Mouse (Mus musculus): ENCODE measurements at regions not wholly inside any gene's neighbourhood (a gene's known extent, or its start where the extent isn't known, plus 50 kb on each side); places are given as distances from the start of the nearest gene placed in this dataset.
A peak's percentile ranks its signal among the peaks of the same experiment; 100 is the strongest.
"Not testable (repeated sequence)": the region's sequence is repeated elsewhere in the genome, so short reads cannot be mapped to it uniquely, and the experiment has no call there.

DNA sequence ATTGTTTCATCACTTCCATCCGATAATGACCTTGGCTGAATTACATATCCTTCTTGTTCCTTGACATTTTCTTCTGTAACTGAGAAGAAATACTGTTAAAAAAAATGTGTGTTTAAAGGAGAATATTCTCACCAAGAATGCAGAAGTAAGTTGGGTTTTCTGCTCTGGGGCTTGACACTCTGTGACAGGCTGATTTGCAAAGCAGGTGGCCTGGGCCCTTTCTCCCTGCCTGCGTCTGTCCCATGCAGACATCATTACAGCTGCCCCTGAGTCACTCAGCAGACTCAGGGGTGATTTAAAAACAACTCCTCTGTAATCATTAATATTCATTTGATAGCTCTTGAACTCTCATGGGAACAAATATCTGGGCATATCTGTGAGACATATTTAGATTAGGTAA is 229.4 kb upstream of the Synpr start:
- no peak for DNase-seq

DNA sequence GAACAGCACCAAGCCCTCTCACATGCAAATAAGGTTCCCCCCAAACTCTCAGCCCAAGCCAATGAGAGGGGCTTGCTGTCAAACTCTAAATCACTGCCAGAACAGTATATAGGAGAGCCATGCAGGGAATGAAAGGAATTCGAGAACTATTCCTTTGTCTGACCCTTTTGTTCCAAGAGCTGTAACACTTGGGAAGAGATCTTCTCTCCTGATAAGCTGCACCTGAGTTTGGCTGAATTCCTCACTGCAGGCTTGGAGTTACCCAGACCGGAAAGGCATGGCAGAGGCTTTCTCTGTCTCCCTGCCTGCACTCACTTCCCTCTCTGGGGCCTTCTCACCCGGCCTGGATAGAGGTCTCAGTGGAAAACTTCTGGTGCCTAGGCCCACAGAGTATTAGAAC is 219.7 kb upstream of the Cadps start:
- not testable (repeated sequence) for DNase-seq

DNA sequence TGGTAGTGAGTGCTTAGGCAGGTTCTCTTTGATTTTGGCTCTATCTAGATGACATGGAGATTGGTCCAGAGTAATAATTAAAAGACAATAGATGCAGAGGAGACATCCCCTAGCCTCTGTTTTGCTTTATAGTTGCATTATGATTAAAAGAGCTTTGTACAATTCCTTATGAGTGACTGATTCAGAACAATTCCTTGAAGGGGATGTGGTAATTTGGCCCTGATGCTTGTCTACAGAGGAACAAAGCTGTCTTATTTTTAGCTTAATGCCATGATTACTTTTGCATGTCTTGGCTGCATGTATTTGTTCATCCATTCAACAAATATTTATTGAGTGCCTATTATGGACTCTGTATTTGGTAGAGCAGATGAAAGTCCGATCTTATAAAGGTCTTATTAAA is 218.9 kb upstream of the Cadps start:
- DNase-seq = no peak

DNA sequence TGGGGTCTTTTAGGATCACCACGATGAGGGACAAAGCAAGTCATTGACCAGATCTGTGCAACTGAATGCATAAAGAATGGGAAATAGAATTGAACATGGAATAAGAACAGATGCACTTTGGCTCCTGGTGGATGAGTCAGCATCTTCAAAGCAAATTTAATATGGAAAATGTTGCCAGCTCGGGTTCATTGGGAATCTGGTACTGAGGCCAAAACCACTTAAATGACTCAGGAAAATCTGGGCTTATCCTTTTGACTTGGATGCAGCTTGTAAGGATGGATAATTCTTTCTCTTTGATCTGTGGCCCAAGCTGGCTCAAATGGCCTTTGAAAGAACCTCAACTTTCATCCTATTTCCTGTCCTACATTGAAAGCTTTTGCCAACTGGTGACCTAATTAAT is 217.3 kb upstream of the Cadps start:
- DNase-seq = peak; percentile 4

DNA sequence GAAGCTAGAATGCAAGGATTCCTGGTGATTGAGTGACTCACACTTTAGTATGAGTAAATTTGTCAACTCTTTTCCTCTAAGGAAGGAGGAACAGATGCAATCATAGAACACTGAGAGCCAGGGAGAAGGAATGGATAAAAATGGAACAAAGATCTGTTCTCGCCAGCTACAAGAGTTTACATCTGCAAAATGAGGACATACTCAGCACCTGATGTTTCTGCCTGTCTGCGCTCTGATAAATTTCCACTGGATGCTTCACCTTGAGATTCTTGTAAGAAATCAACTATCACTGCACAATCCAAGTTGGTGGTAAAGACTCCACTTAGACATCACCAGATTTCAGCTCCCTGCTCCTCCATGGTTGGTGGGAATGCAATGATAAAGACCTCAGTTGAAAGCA is 214.5 kb upstream of the Cadps start:
- DNase-seq = no peak

DNA sequence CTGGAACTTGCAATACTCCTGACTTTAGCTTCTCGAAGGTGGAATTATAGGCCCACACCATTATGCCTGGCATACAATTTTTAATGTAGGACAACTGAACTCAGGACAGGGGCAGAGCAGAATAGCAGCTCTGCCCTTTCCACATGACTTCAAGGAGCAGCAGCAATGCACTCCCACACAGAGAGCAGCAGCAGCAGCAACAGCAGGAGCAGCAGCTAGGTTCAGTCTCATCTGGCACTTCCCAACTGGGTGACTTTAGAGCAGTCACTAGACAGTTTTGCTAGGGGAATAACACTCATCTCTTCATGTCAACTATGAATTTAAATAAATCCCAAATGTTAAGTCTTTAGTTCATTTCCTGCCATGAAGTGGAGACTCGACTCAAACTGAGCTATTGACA is 206.9 kb upstream of the Cadps start:
- no peak for DNase-seq

DNA sequence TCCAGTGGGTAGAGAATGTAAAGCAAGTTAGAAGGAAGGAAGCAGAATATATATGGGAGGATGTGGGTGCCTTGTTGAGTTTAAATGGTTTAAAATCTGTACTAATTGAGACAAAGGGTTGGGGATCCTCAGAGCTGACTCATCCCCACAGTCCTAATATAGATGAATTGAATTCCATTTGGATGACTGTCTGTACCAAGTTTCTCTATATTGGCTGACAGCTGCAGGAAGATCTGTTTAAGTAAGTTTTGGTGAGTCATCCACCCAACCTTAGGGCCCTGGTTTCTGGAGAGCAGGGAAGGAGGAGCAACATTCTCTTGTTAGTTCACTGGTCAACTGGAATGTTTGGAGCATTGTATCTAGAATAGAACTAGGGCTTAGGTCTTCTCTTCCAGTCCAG is 199.9 kb upstream of the Cadps start:
- peak; percentile 3 for DNase-seq

DNA sequence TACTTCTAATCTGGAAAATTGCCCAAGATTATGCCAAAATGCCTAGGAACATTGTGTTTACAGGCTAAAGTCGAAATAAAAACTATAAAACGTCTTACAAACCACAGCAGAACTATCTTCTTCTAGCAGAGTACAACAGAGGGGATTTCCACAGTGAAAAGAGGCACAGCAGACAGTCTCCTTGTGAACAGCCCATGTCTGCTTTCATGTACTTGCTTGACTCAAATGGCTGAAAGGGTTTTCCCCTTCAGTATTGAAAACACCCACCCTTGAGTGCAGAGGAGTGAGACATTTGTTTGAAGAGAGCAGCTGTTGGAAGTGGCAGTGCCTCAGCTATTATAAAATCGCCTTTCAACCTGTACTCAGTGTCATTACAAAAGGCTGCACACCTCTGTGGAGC is 188.2 kb upstream of the Cadps start:
- no peak for DNase-seq

DNA sequence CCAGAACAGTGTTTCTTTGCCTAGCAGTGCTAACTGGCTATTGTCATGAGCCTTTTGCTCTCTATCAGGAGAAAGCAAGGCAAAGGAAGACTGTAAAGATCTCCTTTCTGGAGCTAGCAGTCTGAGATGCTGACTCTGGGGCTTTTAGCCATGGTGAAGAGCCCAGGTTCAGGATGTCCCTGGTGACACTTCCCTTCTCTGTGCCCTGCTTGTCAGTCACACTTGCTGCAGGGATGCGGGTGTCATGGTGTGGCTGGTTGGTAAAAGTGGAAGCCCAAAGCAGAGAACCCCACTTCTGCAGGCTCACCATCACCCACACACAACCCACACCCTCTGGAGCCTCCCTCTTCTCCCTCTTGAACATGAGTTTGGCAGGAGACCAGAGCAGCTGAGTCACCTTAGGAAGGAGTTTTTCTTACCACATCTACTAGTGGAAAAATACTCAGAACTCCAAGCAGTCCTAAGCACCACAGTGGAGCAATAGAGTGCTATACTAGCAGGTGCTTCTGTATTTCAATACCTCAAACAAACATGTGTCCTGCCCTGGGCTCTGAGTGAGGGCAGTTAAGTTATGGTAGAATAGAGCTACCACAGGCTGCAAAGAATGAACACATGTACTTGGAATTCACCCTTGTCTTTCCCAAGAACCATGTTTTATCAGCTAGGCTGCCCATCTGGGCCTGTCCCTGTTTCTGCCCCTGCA is 178.3 kb upstream of the Cadps start:
- DNase-seq = peak; percentile 83

DNA sequence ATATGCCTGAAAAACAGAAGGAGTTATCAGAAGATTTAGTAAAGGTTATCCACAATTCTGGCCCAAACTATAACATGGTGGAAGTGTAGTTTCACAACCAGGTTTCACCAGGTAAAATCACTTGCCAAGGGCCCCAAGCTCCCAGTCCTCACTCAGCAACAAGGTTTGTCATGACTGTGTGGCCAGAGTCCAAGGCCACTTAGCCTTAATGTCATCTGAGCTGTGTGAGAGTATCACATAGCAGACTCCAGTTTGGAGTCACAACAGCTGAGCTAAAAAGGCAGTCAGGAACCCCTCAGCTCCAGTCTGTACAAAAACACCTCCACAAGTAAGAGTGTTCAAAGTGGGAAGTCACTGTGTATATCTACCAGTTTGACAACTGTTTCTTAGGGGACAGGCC is 156.5 kb upstream of the Cadps start:
- DNase-seq = peak; percentile 56

DNA sequence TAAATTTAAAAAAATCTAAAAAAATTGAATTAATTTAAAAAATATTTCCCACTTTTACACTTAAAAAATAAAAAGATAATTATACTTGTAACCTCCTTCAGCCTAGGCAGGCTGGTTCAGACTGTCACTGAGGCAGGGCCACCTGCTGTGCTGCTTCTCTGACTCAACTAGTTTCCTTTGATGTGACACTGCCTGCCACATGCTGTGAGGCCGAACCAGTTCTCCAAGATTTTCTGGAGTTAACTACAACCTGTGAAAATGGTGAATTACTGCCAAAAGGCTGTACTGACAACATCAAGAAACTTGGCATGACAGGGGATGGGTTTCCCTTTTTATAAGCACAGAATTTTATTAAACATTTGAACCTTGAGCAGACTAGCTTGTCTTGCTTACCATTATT is 143.6 kb upstream of the Cadps start:
- no peak for DNase-seq

DNA sequence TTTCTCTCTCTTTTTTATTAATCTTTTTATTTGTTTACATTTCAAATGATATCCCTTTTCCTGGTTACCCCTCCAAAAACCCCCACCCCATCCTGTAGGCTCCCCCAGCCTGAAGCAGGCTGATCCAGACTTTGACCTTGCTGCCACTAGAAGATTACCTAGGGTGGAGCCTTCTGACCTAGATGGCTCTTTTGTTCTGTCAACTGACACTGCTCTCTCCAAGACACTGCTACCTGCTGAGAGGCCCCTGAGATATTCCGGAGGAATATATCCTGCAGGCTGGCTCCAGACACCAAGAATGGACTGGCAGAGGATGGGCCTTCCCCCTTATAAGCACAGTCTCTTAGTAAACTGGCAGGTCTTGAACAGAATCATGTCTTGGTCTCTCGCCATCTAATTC is 135.0 kb upstream of the Cadps start:
- not testable (repeated sequence) for DNase-seq

DNA sequence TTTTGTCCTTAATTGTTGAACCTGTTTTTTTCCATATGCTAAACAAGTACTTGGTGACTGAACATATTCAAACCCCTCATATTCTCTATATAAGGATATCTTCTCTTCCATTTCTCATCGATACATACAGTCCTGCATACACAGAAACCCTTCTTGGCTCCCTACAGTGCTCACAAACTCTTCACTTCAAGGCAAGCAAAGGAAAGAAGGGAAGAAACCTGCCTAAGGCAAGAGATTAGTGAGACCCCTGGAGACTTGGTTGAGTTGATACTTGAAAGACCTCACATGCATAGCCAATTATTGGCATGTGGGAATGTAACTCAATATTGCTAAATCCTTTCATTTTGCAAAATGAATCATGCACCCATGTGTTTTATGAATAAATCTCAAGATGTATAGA is 128.0 kb upstream of the Cadps start:
- no peak for DNase-seq

DNA sequence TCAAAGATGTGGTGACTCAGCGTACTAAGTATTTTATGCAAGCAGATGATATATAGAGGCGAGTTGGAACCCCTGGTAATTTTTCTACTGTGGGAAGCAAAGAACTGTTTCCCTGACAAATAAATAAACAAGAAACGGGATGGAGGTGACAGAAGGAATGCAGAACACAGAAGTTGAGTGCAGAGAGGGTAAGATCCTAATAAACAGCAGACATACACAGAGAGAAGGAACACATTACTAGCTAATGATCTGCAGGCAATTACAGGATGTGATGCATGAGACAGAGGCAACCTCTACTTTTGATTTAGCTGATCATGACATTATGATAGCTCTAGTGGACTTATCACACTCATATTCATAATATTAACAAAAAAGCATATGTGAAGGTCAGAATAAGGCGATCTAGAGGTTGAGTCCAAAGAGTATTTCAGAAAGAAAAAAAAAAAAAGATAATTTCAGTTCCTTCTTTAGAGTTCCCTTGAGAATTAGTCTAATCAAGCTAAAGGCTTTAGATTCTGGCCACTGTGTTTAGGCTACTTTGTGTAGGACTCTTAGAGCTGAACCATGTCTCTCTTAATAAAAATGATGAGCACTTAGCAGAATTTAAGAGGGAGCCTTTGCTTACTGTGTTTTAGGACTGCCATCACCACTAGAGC is 115.9 kb upstream of the Cadps start:
- no peak for DNase-seq

DNA sequence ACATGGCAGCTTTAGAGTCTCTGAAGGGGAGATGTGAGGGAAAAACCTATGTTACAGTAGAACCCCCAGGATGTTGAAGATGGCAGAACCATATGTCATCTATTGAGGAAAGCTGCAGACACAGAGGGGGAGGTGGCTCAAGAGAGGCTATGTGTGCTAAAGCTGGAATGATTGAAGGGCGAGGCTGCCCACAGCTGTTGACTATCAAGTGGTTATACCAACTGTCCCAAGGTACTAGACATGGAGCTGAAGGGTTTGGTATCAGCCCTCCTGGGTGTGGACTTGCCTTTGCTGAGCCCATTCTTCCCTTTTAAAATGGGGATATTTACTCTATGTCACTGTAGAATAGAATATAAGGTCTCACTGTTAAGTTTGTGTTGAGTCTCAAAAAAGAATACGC is 113.5 kb upstream of the Cadps start:
- no peak for DNase-seq

DNA sequence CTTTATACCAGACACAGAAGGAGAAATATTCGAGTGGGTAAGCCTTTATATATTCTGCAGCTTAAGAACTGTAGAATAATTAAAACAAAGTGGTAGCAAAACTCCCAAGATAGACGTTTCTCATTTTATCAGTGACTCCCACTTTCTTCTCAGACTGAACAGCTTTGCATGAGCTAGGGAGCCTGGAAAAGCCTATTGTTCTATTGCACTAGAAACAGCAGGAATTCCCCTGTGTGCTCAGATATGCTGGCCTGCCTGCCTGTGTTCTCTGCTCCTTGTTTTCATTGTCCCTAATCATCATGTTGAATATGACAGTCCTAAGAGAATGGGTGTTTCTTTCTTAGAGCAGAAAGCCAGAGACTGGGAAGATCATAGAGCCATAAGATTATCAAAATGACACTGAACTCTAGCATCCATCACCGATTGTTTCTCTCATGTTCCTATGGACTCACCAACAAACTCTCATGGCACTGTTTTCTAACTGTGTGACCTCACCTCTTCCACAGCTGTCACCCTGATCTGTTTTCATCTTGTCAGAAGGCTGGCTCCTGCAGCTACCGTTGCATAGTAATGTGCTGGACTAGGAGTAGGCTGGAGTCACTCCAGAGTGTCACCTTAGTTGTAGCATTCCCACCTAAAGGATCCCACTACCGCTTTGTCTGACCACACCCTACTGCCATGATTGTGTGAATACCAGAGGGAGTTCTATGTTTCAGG is 108.9 kb upstream of the Cadps start:
- DNase-seq = no peak

DNA sequence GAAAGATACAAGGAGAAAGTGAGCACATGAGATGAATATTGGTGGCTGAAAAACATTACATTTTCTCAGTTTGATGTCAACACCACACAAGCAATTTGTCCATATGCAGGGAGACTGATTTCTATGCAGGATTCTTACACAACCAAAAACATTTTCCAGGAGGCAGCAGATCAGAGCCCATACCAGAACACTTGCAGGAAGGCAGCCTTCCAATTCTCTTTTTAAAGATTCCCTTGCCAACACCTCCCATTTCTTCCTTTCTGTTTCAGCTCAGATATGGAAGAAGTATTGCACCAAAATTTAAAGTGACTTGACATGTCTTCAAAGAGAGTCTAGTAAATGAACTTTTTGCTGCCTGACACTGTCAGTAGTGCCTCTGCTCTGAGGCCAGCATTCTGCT is 100.7 kb upstream of the Cadps start:
- no peak for DNase-seq

DNA sequence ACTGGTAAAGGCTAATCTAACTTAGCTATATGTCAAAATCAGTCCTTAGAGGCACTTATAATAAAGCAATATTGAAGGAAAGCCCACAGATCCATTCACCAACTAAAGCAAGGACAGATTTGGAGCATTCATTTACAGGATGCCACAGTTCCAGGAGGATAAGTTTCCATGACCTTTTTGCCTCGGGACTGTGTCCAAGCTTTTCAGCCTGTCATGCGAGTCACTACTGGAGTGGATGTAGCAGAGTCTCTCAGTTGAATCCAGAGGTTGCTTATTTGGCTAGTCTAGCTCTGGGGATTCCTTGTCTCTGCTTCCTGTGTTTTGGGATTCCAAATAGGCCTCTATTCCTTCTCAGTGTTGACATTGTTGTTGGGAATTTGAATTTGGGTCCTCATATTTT is 92.6 kb upstream of the Cadps start:
- DNase-seq = peak; percentile 79

DNA sequence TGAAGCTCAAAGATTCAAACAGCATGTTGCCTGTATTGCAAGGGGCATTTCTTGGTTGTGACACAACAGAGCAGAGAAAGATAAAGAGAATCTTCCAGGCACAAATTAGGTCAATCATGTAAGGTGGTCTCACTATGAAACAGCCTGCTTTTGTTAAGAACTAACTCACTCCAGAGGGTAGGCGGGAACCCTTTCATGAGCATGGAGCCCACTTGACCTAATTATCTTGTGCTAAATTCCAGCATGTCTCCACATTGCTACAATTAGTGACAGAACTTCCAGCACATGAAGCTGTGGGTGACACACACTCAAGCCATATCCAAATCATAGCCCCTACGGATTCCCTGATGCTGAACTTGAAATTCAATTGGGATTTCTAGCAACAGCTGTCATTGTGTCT is 91.1 kb upstream of the Cadps start:
- DNase-seq = no peak

DNA sequence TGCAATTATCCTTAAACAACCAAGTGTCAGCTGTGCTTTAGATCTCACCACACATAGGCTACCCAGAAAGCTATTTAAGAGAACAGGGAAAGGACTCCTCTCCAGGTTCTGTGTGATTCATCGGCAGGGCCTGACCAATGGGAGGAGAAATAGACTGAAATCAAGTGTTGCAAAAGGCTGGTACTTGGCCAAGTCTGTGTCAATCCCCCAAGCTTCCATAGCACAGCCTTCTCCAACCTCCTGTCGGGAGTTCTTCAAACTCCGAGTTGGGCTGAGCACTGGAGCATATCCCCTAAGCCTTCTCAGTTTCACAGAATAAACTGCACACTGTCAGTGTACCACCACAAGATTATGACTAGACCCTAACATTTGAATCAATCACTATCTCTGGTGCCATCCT is 90.5 kb upstream of the Cadps start:
- peak; percentile 79 for DNase-seq

DNA sequence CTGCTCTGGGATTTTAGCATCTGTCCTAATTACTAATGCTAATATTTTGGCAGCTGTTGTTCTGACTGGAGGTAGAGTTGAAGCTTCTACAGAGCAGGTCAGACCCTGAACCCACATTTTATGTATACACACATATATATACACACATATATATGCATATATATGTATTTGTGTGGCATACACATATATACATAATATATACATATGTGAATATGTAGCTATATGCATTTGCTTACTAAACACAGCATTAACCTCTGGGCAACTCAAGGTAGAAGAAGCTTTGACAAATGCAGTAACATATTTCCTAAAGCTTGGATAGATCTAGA is 54.4 kb upstream of the Cadps start:
- DNase-seq = no peak

DNA sequence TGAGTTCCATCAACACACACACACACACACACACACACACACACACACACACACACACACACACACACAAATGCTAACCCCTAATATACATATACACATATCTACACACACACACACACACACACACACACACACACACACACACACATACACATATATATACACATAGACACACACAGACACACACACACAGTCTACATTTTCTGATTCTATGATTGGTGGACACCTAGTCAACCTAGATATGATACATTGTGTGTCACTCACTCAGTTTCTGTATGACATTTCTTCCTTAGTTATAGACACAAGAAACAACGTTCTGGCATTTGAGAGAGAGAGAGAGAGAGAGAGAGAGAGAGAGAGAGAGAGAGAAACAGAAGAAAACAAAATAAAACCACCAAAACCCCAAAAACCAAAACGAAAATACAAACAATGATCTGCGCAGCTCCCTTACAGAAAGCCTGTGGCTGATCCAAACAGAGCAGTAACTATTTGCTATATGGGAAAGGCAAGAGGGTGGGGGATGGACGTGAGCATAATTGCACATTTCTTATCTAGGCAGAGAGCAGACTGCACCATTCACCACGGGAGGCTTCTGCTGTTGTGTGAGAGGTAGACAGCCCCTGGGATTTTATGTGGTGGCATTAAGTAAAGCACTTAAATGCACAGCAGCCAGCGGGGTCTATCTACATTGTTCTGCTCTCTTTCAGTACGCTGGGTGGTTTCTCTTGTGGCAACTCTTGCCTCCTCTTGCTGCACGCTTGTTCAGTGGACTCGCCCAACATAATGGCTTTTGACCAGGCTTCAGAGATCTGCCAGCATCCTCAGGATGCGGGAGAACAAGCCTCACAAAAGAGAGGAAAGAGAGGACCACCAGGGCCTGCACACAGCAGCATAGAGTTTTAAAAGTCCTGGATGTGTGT is 53.8 kb upstream of the Cadps start:
- DNase-seq = no peak
